Comparison of ENCODE assay signal across 9 mouse cellular contexts in genomic region chr8:13602621-13603020, GRCm38 (mm10). TPM values are rescaled to one million over a fixed set of nuclear protein-coding genes. Genes with fewer than 3 reads are reported as not detected.
DNase-seq lines count a peak whose midpoint lies in the region; ATAC-seq and TF ChIP-seq lines count a peak whose summit lies in the region.
"Had no signal": no experiment of that assay in that cellular context is flagged by ENCODE, and none has a peak within 500 bp of the region (broad histone marks: within the 10 kb centered on the region; RNA-seq: fewer than 3 reads in every experiment).

No protein-coding gene starts in this region.

- no peaks in the 10 kb centered on the region for H3K27me3 ChIP-seq in heart, adult 2 months (ENCODE audit: control insufficient read depth, insufficient read depth, low read length)
- no peaks in the 10 kb centered on the region for H3K27me3 ChIP-seq in heart, embryonic 11.5 days (ENCODE audit: control insufficient read depth, insufficient read depth, low read length)
- no peaks in the 10 kb centered on the region for H3K27me3 ChIP-seq in hindbrain, postnatal 0 days (ENCODE audit: insufficient read depth, low read length)
- H3K27me3 ChIP-seq in kidney, embryonic 14.5 days (ENCODE audit: control insufficient read depth, insufficient read depth, low read length), result no peaks in the 10 kb centered on the region
- H3K27me3 ChIP-seq: hindbrain, embryonic 15.5 days had no signal

- H3K4me2 ChIP-seq in heart, embryonic 11.5 days, result no peak overlapping the region
- no peak overlapping the region for H3K4me2 ChIP-seq in hindbrain, postnatal 0 days (ENCODE audit: low read depth, low read length)
- H3K4me2 ChIP-seq in kidney, embryonic 14.5 days (replicated peaks; ENCODE audit: low read depth, low read length), result no peak overlapping the region
- H3K4me2 ChIP-seq: hindbrain, embryonic 15.5 days had no signal

- no peak overlapping the region for H3K27ac ChIP-seq in heart, adult 2 months
- H3K27ac ChIP-seq in heart, embryonic 11.5 days (ENCODE audit: low read depth, low read length), result no peak overlapping the region
- H3K27ac ChIP-seq in hindbrain, postnatal 0 days, result no peak overlapping the region
- no peak overlapping the region for H3K27ac ChIP-seq in kidney, embryonic 14.5 days (ENCODE audit: low read depth, low read length)
- H3K27ac ChIP-seq: hindbrain, embryonic 15.5 days had no signal

- WGBS in heart, adult 2 months, result 80% methylated on average over 8 of the region's 8 CpGs
- 58% methylated on average over 8 of the region's 8 CpGs for WGBS in heart, embryonic 11.5 days (ENCODE audit: insufficient replicate concordance)
- 52% methylated on average over 8 of the region's 8 CpGs for WGBS in hindbrain, postnatal 0 days
- WGBS in kidney, embryonic 14.5 days, result 66% methylated on average over 8 of the region's 8 CpGs

- peaks cover 11% of the 10 kb centered on the region for H3K4me1 ChIP-seq in heart, adult 2 months (ENCODE audit: control insufficient read depth, insufficient read depth, low read length)
- H3K4me1 ChIP-seq in heart, embryonic 11.5 days (ENCODE audit: control insufficient read depth, insufficient read depth, low read length), result peaks cover 14% of the 10 kb centered on the region
- no peaks in the 10 kb centered on the region for H3K4me1 ChIP-seq in hindbrain, postnatal 0 days (ENCODE audit: insufficient read depth, low read length)
- H3K4me1 ChIP-seq in kidney, embryonic 14.5 days (ENCODE audit: control insufficient read depth, insufficient read depth, low read length), result no peaks in the 10 kb centered on the region
- H3K4me1 ChIP-seq: hindbrain, embryonic 15.5 days had no signal

- no peak for ATAC-seq in heart, embryonic 11.5 days (replicated peaks; ENCODE audit: insufficient number of reproducible peaks, low FRiP score, low TSS enrichment)
- peak; percentile 75 for ATAC-seq in hindbrain, postnatal 0 days
- ATAC-seq in kidney, embryonic 14.5 days (ENCODE audit: low FRiP score, low TSS enrichment), result no peak

- H3K9ac ChIP-seq in heart, adult 2 months (ENCODE audit: low read depth, low read length), result no peak overlapping the region
- no peak overlapping the region for H3K9ac ChIP-seq in heart, embryonic 11.5 days (ENCODE audit: low read depth, low read length)
- no peak overlapping the region for H3K9ac ChIP-seq in hindbrain, postnatal 0 days (replicated peaks; ENCODE audit: low read length)
- H3K9ac ChIP-seq in kidney, embryonic 14.5 days (ENCODE audit: low read depth, low read length), result no peak overlapping the region
- H3K9ac ChIP-seq: hindbrain, embryonic 15.5 days had no signal

- TF ChIP-seq POLR2A in heart, adult 2 months (IDR thresholded peaks at IDR 0.05; ENCODE audit: insufficient read depth, low read depth, low read length), result no peak

- DNase-seq in heart, adult 2 months, result peak in 1 of 2 experiments; percentile 56
- peak; percentile 22 for DNase-seq in ovary, postnatal 14 days (ENCODE audit: low spot score)
- DNase-seq in ovary, adult 18-20 months (ENCODE audit: low spot score), result no peak
- peak; percentile 32 for DNase-seq in T-cell, adult 2 months (ENCODE audit: low spot score)
- DNase-seq in hindbrain, postnatal 0 days (ENCODE audit: low spot score), result peak; percentile 82
- peak; percentile 67 for DNase-seq in testis, postnatal 10 days (ENCODE audit: low spot score)

- H3K79me2 ChIP-seq in heart, adult 2 months (replicated peaks; ENCODE audit: control insufficient read depth, insufficient read depth, low read length), result no peaks in the 10 kb centered on the region

- no peaks in the 10 kb centered on the region for H3K36me3 ChIP-seq in heart, adult 2 months (ENCODE audit: control insufficient read depth, insufficient read depth, low read length)
- peaks cover 3% of the 10 kb centered on the region; the same call in 1 of the 2 replicates for H3K36me3 ChIP-seq in heart, embryonic 11.5 days (ENCODE audit: control insufficient read depth, insufficient read depth, low read length)
- peaks cover 9% of the 10 kb centered on the region for H3K36me3 ChIP-seq in hindbrain, postnatal 0 days (ENCODE audit: insufficient read depth, low read length)
- no peaks in the 10 kb centered on the region for H3K36me3 ChIP-seq in kidney, embryonic 14.5 days (ENCODE audit: control insufficient read depth, insufficient read depth, low read length)

- peak; percentile 75 for TF ChIP-seq CTCF in heart, adult 2 months (IDR thresholded peaks at IDR 0.05)
- peak; percentile 83 for TF ChIP-seq CTCF in hindbrain, postnatal 0 days (IDR thresholded peaks at IDR 0.05; ENCODE audit: low read depth)

- no peak for TF ChIP-seq EP300 in heart, adult 2 months (IDR thresholded peaks at IDR 0.05; ENCODE audit: insufficient read depth, low read depth, low read length)

- no peaks in the 10 kb centered on the region for H3K9me3 ChIP-seq in heart, embryonic 11.5 days (replicated peaks; ENCODE audit: control insufficient read depth, low read length)
- H3K9me3 ChIP-seq in hindbrain, postnatal 0 days (ENCODE audit: low read length), result no peaks in the 10 kb centered on the region
- H3K9me3 ChIP-seq in kidney, embryonic 14.5 days (ENCODE audit: control insufficient read depth, low read length), result no peaks in the 10 kb centered on the region
- H3K9me3 ChIP-seq: hindbrain, embryonic 15.5 days had no signal

- H3K4me3 ChIP-seq in heart, adult 2 months, result no peak overlapping the region
- H3K4me3 ChIP-seq in heart, embryonic 11.5 days (ENCODE audit: low read depth, low read length), result no peak overlapping the region
- no peak overlapping the region for H3K4me3 ChIP-seq in hindbrain, postnatal 0 days (ENCODE audit: low read length)
- H3K4me3 ChIP-seq in kidney, embryonic 14.5 days (ENCODE audit: low read length), result no peak overlapping the region
- H3K4me3 ChIP-seq: hindbrain, embryonic 15.5 days had no signal

- intact Hi-C loops in heart, adult 2 months (cut with DNase I), result loop anchor here (5.0 kb wide), 1 partner anchor 75 kb away; the partner anchor contains the start of gene Rasa3

RNA-seq across cellular contexts. Expression of gene 1700029H14Rik, which starts 40.4 kb away (rescaled TPM):
- total RNA-seq in heart, adult 2 months (2021), result not detected
- 0.32 and 0.45 TPM in 2 replicates for polyA plus RNA-seq in heart, adult 2 months (2012; rRNA removed)
- polyA plus RNA-seq in heart, embryonic 11.5 days (2014; fragmentation: Nextera tagmentation; extraction: Ambion mirVana), result not detected in 2 replicates
- 2.8 TPM in 1 of 2 replicates, not detected in the other for total RNA-seq in hindbrain, postnatal 0 days (2014; rRNA removed)
- polyA plus RNA-seq in hindbrain, postnatal 0 days (2015; fragmentation: Nextera tagmentation; extraction: Ambion mirVana), result 0.30 and 0.57 TPM in 2 replicates
- polyA plus RNA-seq in kidney, embryonic 14.5 days (2014; fragmentation: Nextera tagmentation; extraction: Ambion mirVana), result not detected in 2 replicates
- polyA plus RNA-seq: hindbrain, embryonic 15.5 days had no signal
